Mouse (Mus musculus) lung, adult 2 months (tissue): ENCODE measurements around the gene Igf2bp3.

Experiments
- CTCF ChIP-seq: fragments of 200-500 bp; IDR thresholded peaks from 2 replicates; pipeline ENCODE4 v1.5.1; 2011; ENCODE audit warnings: mild to moderate bottlenecking, low read length, control low read depth; ENCODE audit not compliant: insufficient read depth
- POLR2A ChIP-seq: fragments of 200-500 bp; IDR thresholded peaks from 2 replicates; pipeline ENCODE4 v1.6.1; 2011; ENCODE audit warnings: low read depth, mild to moderate bottlenecking, control low read depth, low read length, borderline replicate concordance; ENCODE audit errors: extremely low read depth

- TF ChIP-seq CTCF (no peak), POLR2A (no peak)
Observed at GRCm38 (mm10) chr6:49221906-49222305, 7.1 kb upstream of the Igf2bp3 start.
